Mouse (Mus musculus) cortical plate, adult 2 months (tissue): ENCODE measurements at regions not wholly inside any gene's neighbourhood (a gene's known extent, or its start where the extent isn't known, plus 50 kb on each side); places are given as distances from the start of the nearest gene placed in this dataset.

Experiments
- CTCF ChIP-seq: fragments of 200-500 bp; IDR thresholded peaks from 2 replicates; pipeline ENCODE4 v1.5.1; 2011; ENCODE audit warnings: mild to moderate bottlenecking, control low read depth, low read length; ENCODE audit not compliant: insufficient read depth; ENCODE audit errors: extremely low read depth
- POLR2A ChIP-seq: fragments of 200-500 bp; IDR thresholded peaks from 2 replicates; pipeline ENCODE4 v1.6.1; 2011; ENCODE audit warnings: mild to moderate bottlenecking, low read length, control low read depth; ENCODE audit not compliant: insufficient read depth; ENCODE audit errors: extremely low read depth

DNA sequence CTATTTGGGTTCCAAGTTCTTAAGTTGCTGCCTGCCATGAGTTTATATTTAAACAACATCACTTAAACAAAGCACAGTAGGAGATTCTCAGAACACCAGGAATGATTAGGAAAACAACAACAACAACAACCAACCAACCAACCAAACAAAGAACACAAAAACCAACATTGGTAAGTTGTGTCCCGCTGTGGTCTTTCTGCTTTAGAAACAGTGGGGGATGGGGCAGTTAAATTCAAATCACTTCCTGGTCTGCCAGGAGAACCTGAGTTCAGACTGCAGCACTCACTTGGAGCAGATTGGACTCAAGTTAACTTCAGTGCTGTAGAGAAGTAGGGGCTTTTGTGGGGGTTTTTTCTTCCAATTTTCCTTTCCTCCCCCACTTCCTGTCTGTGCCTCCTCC lies 210.6 kb downstream of the Stk31 start:
- TF ChIP-seq CTCF (no peak), POLR2A (no peak)
